Mouse (Mus musculus): ENCODE data around the gene Sept8. TPM values are rescaled to one million over a fixed set of nuclear protein-coding genes. Genes with fewer than 3 reads are reported as not detected.
"Not testable (repeated sequence)": the region's sequence is repeated elsewhere in the genome, so short reads cannot be mapped to it uniquely, and the experiment has no call there.

Gene Sept8
- polyA plus RNA-seq, 1 experiment from 2014 or later: 18.8 TPM

DNA sequence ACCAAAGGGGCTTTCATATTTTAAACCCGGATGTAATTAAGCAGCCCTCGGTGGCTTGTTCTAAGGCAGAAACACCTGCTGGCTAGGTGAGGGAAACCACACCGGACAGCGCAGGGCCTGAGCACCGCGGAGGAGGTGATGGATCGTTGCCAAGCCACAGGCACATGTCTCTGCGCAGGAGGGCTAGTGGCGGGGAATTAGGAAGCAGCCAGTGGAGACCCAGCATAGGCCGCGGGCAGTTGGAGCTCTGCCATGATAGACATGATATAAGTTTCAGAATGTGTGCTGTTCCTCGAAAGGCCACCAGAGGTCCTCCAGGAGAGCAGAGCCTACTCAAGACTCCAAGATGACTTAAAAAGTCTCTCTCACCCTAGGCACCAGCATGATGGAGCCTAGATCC, 32.7 kb downstream of the Sept8 start:
- Histone ChIP-seq H3K4me1 (replicated peaks) (peaks cover 7% of the 10 kb centered on the region), H3K9ac (no peak overlapping the region), H3K27me3 (no peaks in the 10 kb centered on the region), H3K4me3 (no peak overlapping the region), H3K9me3 (replicated peaks) (no peaks in the 10 kb centered on the region), H3K4me2 (no peak overlapping the region), H3K36me3 (no peaks in the 10 kb centered on the region), H3K27ac (no peak overlapping the region)
- ATAC-seq (replicated peaks; ENCODE audit: insufficient number of reproducible peaks, insufficient read depth, low FRiP score, low read depth): no peak
- 62% methylated on average over 12 of the region's 12 CpGs for WGBS

DNA sequence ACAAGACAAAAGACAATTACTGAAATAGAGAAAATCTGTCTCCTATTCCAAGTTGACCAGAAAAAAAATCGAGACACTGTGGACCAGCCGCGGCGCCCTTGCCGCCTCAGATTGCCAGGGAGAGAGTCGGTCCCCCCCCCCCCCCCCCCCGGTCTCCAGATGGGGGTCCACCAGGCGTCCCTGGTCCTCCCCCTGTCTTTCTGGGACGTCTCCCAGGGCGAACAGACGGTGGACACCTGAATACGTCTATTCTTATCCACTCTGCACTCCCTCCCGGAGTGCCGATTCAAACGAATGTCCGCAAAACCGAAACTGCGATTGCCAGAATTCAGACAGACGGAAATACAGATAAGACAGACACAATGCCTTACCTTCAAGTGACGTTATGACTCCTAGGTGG, 37.5 kb downstream of the Sept8 start:
- H3K4me2 ChIP-seq, H3K4me3 ChIP-seq: not testable (repeated sequence)
- 88% methylated on average over 14 of the region's 20 CpGs for WGBS

DNA sequence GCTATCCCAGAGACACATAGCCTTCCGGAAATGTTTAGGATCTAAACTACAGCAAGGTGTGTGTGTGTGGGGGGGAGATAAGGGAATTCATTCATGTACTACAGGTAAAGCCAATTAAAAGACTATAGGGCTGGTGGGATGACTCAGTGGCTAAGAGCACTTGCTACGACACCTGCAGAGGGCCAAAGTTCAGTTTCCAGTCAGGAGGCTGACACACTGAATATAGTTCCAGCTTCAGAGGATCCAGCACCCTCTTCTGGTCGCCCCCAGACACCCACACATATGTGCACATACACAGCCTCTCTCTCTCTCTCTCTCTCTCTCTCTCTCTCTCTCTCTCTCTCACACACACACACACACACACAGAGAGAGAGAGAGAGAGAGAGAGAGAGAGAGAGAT, 38.9 kb downstream of the Sept8 start:
- not testable (repeated sequence) for H3K27me3 ChIP-seq; H3K4me1 ChIP-seq (replicated peaks); H3K27ac ChIP-seq; H3K9me3 ChIP-seq (replicated peaks); H3K36me3 ChIP-seq; H3K4me3 ChIP-seq; H3K4me2 ChIP-seq; ATAC-seq (replicated peaks; ENCODE audit: insufficient number of reproducible peaks, insufficient read depth, low FRiP score, low read depth); H3K9ac ChIP-seq
- WGBS: 88% methylated on average over 1 of the region's 3 CpGs

More for the DNA sequence above, 37.5 kb downstream of the Sept8 start:
- not testable (repeated sequence) for H3K27me3 ChIP-seq; H3K9me3 ChIP-seq (replicated peaks); H3K9ac ChIP-seq; H3K4me1 ChIP-seq (replicated peaks); H3K27ac ChIP-seq; ATAC-seq (replicated peaks; ENCODE audit: insufficient number of reproducible peaks, insufficient read depth, low FRiP score, low read depth); H3K36me3 ChIP-seq

DNA sequence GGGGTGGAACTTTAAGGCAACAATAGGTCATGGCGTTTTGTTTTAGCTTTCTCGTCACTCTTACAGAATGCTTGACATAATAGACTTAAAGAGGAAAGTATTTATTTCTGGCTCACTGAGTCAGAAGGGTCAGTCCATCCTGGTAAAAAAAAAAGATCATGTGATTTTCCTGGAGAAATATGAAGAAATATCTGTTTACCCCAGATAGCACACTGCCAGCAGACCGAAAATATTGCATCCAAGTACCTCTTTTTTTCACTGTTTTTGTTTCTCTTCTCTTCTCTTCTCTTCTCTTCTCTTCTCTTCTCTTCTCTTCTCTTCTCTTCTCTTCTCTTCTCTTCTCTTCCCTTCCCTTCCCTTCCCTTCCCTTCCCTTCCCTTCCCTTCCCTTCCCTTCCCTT, 40.9 kb downstream of the Sept8 start:
- H3K36me3 ChIP-seq; ATAC-seq (replicated peaks; ENCODE audit: insufficient number of reproducible peaks, insufficient read depth, low FRiP score, low read depth); H3K4me1 ChIP-seq (replicated peaks); H3K4me2 ChIP-seq; H3K9me3 ChIP-seq (replicated peaks); H3K9ac ChIP-seq; H3K27me3 ChIP-seq; H3K27ac ChIP-seq; H3K4me3 ChIP-seq: not testable (repeated sequence)
- WGBS: 61% methylated on average over 2 of the region's 3 CpGs

DNA sequence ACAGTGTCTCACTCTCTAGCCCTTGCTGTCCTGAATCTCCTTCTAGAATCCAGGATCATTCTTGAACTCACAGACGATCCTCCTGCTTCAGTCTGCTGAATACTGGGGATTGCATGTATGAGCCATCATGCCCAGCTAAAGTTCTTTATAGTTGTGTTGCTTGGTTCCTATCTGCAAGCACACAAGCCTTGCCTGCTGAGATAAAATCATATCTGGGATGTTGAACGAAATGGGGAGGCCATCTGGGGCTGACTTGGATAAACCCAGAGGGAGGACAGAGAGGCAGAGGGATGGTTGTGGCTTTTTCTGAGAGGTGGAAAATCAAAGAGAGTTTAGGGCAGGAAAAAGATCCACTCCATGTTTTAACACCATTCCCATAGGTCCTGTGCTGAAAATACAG, 42.9 kb downstream of the Sept8 start:
- Histone ChIP-seq H3K36me3 (no peaks in the 10 kb centered on the region), H3K4me1 (replicated peaks) (peaks cover 4% of the 10 kb centered on the region; the same call in 1 of the 2 replicates), H3K9me3 (replicated peaks) (no peaks in the 10 kb centered on the region), H3K4me3 (no peak overlapping the region), H3K4me2 (no peak overlapping the region), H3K27ac (no peak overlapping the region), H3K27me3 (no peaks in the 10 kb centered on the region), H3K9ac (no peak overlapping the region)
- WGBS: 60% methylated on average over 2 of the region's 2 CpGs
- ATAC-seq (replicated peaks; ENCODE audit: insufficient number of reproducible peaks, insufficient read depth, low FRiP score, low read depth): no peak

DNA sequence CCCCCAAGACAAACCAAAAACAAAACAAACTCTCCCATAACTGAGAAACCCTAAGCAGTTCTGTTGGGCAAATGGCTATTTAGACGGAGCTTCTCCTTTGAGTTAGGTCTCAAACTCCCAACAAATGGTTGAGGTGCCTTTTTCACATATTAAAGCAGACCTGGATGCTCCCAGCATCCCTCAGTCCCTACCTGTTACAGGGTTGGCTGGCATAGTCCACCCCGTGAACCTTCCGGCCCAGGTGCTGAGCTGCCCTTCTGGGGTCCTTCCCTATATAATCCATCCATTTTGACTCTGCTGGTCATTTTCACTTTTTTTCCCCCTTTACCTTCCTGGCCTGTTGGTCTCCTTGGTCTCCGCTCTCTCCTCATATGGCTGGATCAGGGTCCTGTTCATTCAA, 47.6 kb downstream of the Sept8 start:
- H3K9me3 ChIP-seq (replicated peaks): no peaks in the 10 kb centered on the region
- H3K27me3 ChIP-seq: no peaks in the 10 kb centered on the region
- H3K4me3 ChIP-seq: peak overlapping the region; percentile 99
- no peak overlapping the region for H3K27ac ChIP-seq
- peak overlapping the region; percentile 92 for H3K4me2 ChIP-seq
- 84% methylated on average over 4 of the region's 4 CpGs for WGBS
- no peak overlapping the region for H3K9ac ChIP-seq
- H3K36me3 ChIP-seq: peaks cover 8% of the 10 kb centered on the region; the same call in 1 of the 2 replicates
- ATAC-seq (replicated peaks; ENCODE audit: insufficient number of reproducible peaks, insufficient read depth, low FRiP score, low read depth): no peak
- H3K4me1 ChIP-seq (replicated peaks): peaks cover 13% of the 10 kb centered on the region

DNA sequence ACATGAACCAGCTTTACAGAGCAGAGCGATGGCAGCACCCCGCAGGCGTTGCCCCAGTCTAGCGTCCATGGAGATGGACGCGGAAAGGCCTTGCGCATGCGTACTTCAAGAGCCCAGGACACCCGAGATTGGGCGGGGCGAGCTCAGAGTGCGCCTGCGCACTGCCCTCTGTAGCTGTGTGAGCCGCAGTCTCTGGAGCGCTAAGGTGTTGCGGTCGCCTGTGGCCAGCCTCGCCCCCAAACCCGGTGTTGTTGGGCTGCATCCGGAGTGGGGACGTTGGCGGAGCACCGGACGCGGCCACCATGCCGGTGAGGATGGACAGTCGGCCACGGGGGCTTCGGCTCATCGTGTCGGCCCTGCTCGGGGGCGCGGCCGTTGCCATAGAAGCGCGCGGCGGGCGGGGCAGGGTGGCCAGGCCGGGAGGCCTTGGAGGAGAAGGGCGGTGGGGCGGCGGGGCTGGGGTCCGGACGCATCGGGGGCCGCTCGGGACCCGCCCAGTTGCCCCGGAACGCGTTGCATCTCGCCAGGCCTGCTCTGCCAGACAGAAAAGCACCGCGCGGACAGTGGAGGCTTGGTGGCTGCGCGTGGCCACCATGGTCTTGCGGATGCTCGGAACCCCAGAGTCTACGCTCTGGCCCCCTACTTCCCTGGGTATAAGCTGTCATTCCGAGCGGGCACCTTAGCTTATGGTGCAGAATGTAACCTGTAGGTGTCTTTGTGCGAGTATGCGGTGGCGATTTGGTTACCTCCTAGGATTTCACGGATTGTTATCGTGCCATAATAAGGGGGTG, 48.4 kb downstream of the Sept8 start, which contains the start of gene Kif3a:
TSS of gene Kif3a (plus strand) at position 156 of the 791 bp plus-strand sequence.
- peak; percentile 97 for ATAC-seq (replicated peaks; ENCODE audit: insufficient number of reproducible peaks, insufficient read depth, low FRiP score, low read depth)
- H3K4me1 ChIP-seq (replicated peaks): peaks cover 13% of the 10 kb centered on the region
- WGBS: 1% methylated on average over 69 of the region's 69 CpGs
- peaks cover 8% of the 10 kb centered on the region; the same call in 1 of the 2 replicates for H3K36me3 ChIP-seq
- H3K9me3 ChIP-seq (replicated peaks): no peaks in the 10 kb centered on the region
- peak within 1 kb of the TSS; percentile 99 for H3K4me3 ChIP-seq
- no peaks in the 10 kb centered on the region for H3K27me3 ChIP-seq
- H3K9ac ChIP-seq: peak within 1 kb of the TSS; percentile 85
- peak within 1 kb of the TSS; percentile 92 for H3K4me2 ChIP-seq
- H3K27ac ChIP-seq: peak within 1 kb of the TSS; percentile 57; the same call in 1 of the 2 replicates

DNA sequence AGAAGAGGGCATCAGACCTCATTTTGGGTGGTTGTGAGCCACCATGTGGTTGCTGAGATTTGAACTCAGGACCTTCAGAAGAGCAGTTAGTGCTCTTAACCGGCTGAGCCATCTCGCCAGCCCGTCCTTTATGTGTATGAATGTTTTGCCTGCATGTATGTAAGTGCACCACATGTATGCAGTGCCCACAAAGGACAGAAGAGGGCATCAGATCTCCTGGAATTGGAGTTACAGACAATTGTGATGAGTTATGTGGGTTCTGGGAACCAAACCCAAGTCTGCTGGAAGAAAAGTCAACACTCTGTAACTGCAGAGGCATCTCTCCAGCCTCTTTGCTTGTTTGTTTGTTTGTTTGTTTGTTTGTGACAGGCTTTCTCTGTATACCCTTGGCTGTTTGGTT, 61.5 kb downstream of the Sept8 start:
- H3K9me3 ChIP-seq (replicated peaks): no peaks in the 10 kb centered on the region
- no peak overlapping the region for H3K27ac ChIP-seq
- 95% methylated on average over 3 of the region's 3 CpGs for WGBS
- H3K4me3 ChIP-seq: no peak overlapping the region
- no peak overlapping the region for H3K4me2 ChIP-seq
- peaks cover 36% of the 10 kb centered on the region for H3K36me3 ChIP-seq
- H3K4me1 ChIP-seq (replicated peaks): 0 out of 2 replicates have a peak, but pooled peaks cover 1% of the 10 kb centered on the region
- no peaks in the 10 kb centered on the region for H3K27me3 ChIP-seq
- no peak for ATAC-seq (replicated peaks; ENCODE audit: insufficient number of reproducible peaks, insufficient read depth, low FRiP score, low read depth)
- no peak overlapping the region for H3K9ac ChIP-seq

DNA sequence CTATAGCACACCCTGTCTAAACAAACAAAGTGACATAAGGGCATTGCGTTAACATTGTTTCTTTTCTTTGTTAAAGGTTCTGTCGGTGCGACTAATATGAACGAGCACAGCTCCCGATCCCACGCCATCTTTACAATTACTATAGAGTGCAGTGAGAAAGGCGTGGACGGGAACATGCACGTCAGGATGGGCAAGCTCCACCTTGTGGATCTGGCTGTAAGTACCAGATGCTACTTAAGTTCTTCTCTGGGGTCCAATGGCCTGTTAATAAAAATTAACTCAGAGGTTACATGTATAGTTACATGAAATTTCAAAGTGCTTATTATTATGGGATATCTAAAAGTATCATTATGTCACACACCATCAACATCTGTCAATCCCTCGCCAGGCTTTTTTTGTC, 64.1 kb downstream of the Sept8 start:
- H3K9me3 ChIP-seq (replicated peaks): no peaks in the 10 kb centered on the region
- no peak overlapping the region for H3K27ac ChIP-seq
- ATAC-seq (replicated peaks; ENCODE audit: insufficient number of reproducible peaks, insufficient read depth, low FRiP score, low read depth): no peak
- no peak overlapping the region for H3K4me2 ChIP-seq
- H3K27me3 ChIP-seq: no peaks in the 10 kb centered on the region
- H3K4me3 ChIP-seq: no peak overlapping the region
- 78% methylated on average over 10 of the region's 10 CpGs for WGBS
- peaks cover 46% of the 10 kb centered on the region for H3K36me3 ChIP-seq
- H3K4me1 ChIP-seq (replicated peaks): 0 out of 2 replicates have a peak, but pooled peaks cover 3% of the 10 kb centered on the region
- no peak overlapping the region for H3K9ac ChIP-seq

DNA sequence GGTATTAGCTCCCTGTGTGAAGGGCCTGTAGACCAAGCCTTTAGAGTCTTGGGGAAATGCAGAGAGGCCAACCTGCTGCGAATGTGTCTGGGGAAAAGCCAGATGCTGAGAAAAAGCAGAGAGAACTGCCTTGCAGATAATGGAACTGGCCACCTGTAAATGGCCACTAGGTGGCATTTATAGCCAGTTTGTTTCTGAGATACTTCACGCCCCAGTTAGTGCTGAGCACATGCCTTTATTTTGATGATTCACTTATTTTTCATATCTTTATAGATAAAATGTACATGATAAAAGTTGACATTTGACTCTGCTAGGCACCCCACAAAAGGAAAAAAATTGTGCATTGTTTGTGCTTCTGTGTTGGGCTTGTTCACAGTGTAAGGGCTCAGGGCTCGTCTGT, 65.8 kb downstream of the Sept8 start:
- peaks cover 44% of the 10 kb centered on the region for H3K36me3 ChIP-seq

DNA sequence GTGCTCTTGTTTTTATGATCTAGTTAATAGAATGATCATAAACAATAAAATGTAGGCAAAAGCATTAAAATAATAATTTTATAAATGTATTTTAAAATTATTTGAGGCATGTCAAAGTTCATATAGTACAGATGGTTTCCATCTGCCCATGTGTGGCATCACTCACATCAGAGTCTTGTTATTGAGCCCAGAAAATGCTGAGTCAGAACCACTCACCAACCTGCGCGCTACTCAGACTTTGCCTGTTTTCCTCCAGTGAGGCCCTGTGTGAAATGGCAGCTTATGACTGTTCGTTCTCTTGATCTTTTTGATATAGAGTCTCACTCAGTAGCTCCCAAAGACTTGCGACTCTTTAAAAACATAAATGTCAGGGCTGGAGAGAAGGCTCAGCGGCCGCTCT, 66.5 kb downstream of the Sept8 start:
- Histone ChIP-seq H3K27ac (no peak overlapping the region), H3K4me3 (no peak overlapping the region), H3K4me2 (no peak overlapping the region), H3K27me3 (no peaks in the 10 kb centered on the region), H3K9me3 (replicated peaks) (no peaks in the 10 kb centered on the region), H3K9ac (no peak overlapping the region), H3K36me3 (peaks cover 39% of the 10 kb centered on the region), H3K4me1 (replicated peaks) (peaks cover 6% of the 10 kb centered on the region; the same call in 1 of the 2 replicates)
- ATAC-seq (replicated peaks; ENCODE audit: insufficient number of reproducible peaks, insufficient read depth, low FRiP score, low read depth): no peak
- 61% methylated on average over 6 of the region's 6 CpGs for WGBS

More for the DNA sequence above, 65.8 kb downstream of the Sept8 start:
- 0 out of 2 replicates have a peak, but pooled peaks cover 3% of the 10 kb centered on the region for H3K4me1 ChIP-seq (replicated peaks)
- H3K9me3 ChIP-seq (replicated peaks): no peaks in the 10 kb centered on the region
- no peaks in the 10 kb centered on the region for H3K27me3 ChIP-seq
- ATAC-seq (replicated peaks; ENCODE audit: insufficient number of reproducible peaks, insufficient read depth, low FRiP score, low read depth): no peak
- no peak overlapping the region for H3K9ac ChIP-seq
- no peak overlapping the region for H3K27ac ChIP-seq
- no peak overlapping the region for H3K4me3 ChIP-seq
- WGBS: 50% methylated on average over 3 of the region's 3 CpGs
- H3K4me2 ChIP-seq: no peak overlapping the region

DNA sequence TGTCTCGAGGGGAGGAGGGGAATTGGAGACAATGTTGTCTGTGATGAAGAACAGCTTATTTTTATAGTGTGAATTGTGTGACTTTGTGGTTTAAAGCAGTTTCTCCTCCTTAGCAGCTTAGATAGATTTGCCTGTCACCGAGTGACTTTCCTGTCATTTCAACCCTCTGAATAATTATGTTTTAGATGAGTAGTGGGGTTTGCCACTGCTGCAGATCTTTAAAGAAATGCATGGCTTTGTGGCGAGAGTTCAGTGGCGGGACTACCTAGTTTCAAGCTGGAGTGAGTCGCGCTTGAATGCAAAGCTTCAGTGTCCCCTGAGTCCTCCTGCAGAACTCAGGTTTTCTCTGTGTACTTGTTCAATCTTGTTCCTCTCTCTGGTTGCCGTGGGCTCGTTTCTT, 69.2 kb downstream of the Sept8 start:
- Histone ChIP-seq H3K4me2 (no peak overlapping the region), H3K9ac (no peak overlapping the region), H3K4me3 (no peak overlapping the region), H3K36me3 (peaks cover 32% of the 10 kb centered on the region), H3K9me3 (replicated peaks) (no peaks in the 10 kb centered on the region), H3K27ac (no peak overlapping the region), H3K4me1 (replicated peaks) (peaks cover 6% of the 10 kb centered on the region; the same call in 1 of the 2 replicates), H3K27me3 (no peaks in the 10 kb centered on the region)
- WGBS: 76% methylated on average over 8 of the region's 8 CpGs
- no peak for ATAC-seq (replicated peaks; ENCODE audit: insufficient number of reproducible peaks, insufficient read depth, low FRiP score, low read depth)

Data from heart, embryonic 15.5 days (tissue).